Mouse (Mus musculus): ENCODE measurements around the gene Sult1e1. TPM values are rescaled to one million over a fixed set of nuclear protein-coding genes. Genes with fewer than 3 reads are reported as not detected.

Gene Sult1e1
- polyA plus RNA-seq, 1 experiment, result not detected

GRCm38 (mm10) chr5:87532288-87532687, 59.1 kb downstream of the Sult1e1 start:
- TF ChIP-seq GATA1 (IDR thresholded peaks at IDR 0.05; ENCODE audit: low read length) (no peak), TAL1 (IDR thresholded peaks at IDR 0.05; ENCODE audit: low read length) (no peak)

More at GRCm38 (mm10) chr5:87532288-87532687, 59.1 kb downstream of the Sult1e1 start:
- H3K27me3 ChIP-seq (ENCODE audit: control insufficient read depth), result no peaks in the 10 kb centered on the region
- H3K4me3 ChIP-seq (replicated peaks), result no peak overlapping the region
- no peaks in the 10 kb centered on the region for H3K4me1 ChIP-seq (ENCODE audit: control insufficient read depth)
- peaks cover 3% of the 10 kb centered on the region; the same call in 1 of the 2 replicates for H3K9me3 ChIP-seq (ENCODE audit: control insufficient read depth, low read length)
- no peaks in the 10 kb centered on the region for H3K36me3 ChIP-seq (ENCODE audit: control insufficient read depth)

Other genes with a start within 250 kb of the Sult1e1 start
- gene Ugt2b38, start 167.4 kb downstream of the Sult1e1 start, polyA plus RNA-seq (2012), result not detected in 2 replicates
- not detected in 2 replicates for gene Ugt2a2, start 109.3 kb downstream of the Sult1e1 start, polyA plus RNA-seq (2012)
- not detected in 2 replicates for gene Gm43638, start 104.8 kb downstream of the Sult1e1 start, polyA plus RNA-seq (2012)
- gene Ugt2a1, start 100.7 kb downstream of the Sult1e1 start, polyA plus RNA-seq (2012), result not detected in 2 replicates
- gene Sult1b1, start 53.4 kb downstream of the Sult1e1 start, polyA plus RNA-seq (2012), result not detected in 2 replicates
- not detected in 2 replicates for gene Sult1d1, start 22.6 kb downstream of the Sult1e1 start, polyA plus RNA-seq (2012)
- 0.06 TPM in 1 of 2 replicates, not detected in the other for gene Csn1s1, start 74.6 kb upstream of the Sult1e1 start, polyA plus RNA-seq (2012)
- not detected in 2 replicates for gene Csn2, start 108.0 kb upstream of the Sult1e1 start, polyA plus RNA-seq (2012)
- gene Csn1s2a, start 183.0 kb upstream of the Sult1e1 start, polyA plus RNA-seq (2012), result not detected in 2 replicates
- not detected in 2 replicates for gene Csn1s2b, start 216.5 kb upstream of the Sult1e1 start, polyA plus RNA-seq (2012)
- not detected in 2 replicates for gene Prr27, start 234.1 kb upstream of the Sult1e1 start, polyA plus RNA-seq (2012)